Mouse (Mus musculus) 416B (cell line): ENCODE results near the gene Gm20388.
"Not testable (repeated sequence)": the region's sequence is repeated elsewhere in the genome, so short reads cannot be mapped to it uniquely, and the experiment has no call there.

Experiments
- DNase-seq: peaks from one replicate; pipeline ENCODE4 v3.0.0; 2011; ENCODE audit warnings: low read depth

Gene Gm20388

GRCm38 (mm10) chr8:120786753-120787152, 876.1 kb downstream of the Gm20388 start:
- no peak for DNase-seq

- no peak for DNase-seq
These were observed 877.0 kb downstream of the Gm20388 start for GRCm38 (mm10) chr8:120787631-120788030.

GRCm38 (mm10) chr8:120792710-120793109, 882.1 kb downstream of the Gm20388 start:
- peak; percentile 74 for DNase-seq

- peak; percentile 87 for DNase-seq
These were observed 885.4 kb downstream of the Gm20388 start for GRCm38 (mm10) chr8:120795944-120796635.

- DNase-seq: no peak
These were observed 886.5 kb downstream of the Gm20388 start for GRCm38 (mm10) chr8:120797019-120797727.

GRCm38 (mm10) chr8:120800308-120800865, 889.7 kb downstream of the Gm20388 start:
- DNase-seq: no peak

GRCm38 (mm10) chr8:120803661-120804375, 893.2 kb downstream of the Gm20388 start:
- DNase-seq: not testable (repeated sequence)

GRCm38 (mm10) chr8:120804741-120805140, 894.1 kb downstream of the Gm20388 start:
- no peak for DNase-seq

- DNase-seq: no peak
These were observed 896.2 kb downstream of the Gm20388 start for GRCm38 (mm10) chr8:120806780-120807264.

GRCm38 (mm10) chr8:120807719-120808118, 897.1 kb downstream of the Gm20388 start:
- peak; percentile 71 for DNase-seq

GRCm38 (mm10) chr8:120809050-120809449, 898.4 kb downstream of the Gm20388 start:
- no peak for DNase-seq

- DNase-seq: no peak
These were observed 901.3 kb downstream of the Gm20388 start for GRCm38 (mm10) chr8:120811953-120812352.

- DNase-seq: no peak
These were observed 902.4 kb downstream of the Gm20388 start for GRCm38 (mm10) chr8:120813028-120813427.

- no peak for DNase-seq
These were observed 903.2 kb downstream of the Gm20388 start for GRCm38 (mm10) chr8:120813839-120814238.

GRCm38 (mm10) chr8:120816371-120816770, 905.7 kb downstream of the Gm20388 start:
- peak; percentile 57 for DNase-seq

GRCm38 (mm10) chr8:120819906-120820305, 909.3 kb downstream of the Gm20388 start:
- DNase-seq: peak; percentile 50

- peak; percentile 83 for DNase-seq
These were observed 910.9 kb downstream of the Gm20388 start for GRCm38 (mm10) chr8:120821399-120822170.

GRCm38 (mm10) chr8:120823331-120823730, 912.7 kb downstream of the Gm20388 start:
- no peak for DNase-seq

GRCm38 (mm10) chr8:120823887-120824286, 913.2 kb downstream of the Gm20388 start:
- DNase-seq: no peak

GRCm38 (mm10) chr8:120824638-120825037, 914.0 kb downstream of the Gm20388 start:
- DNase-seq: peak; percentile 60

- DNase-seq: peak; percentile 54
These were observed 917.6 kb downstream of the Gm20388 start for GRCm38 (mm10) chr8:120828279-120828678.
